Mouse (Mus musculus) liver, postnatal 0 days (tissue): ENCODE data around the gene Tlcd2.

Experiments used
- CTCF ChIP-seq: sonication (generic); IDR thresholded peaks from 2 replicates; pipeline ENCODE4 v1.5.1; 2016; ENCODE audit warnings: antibody characterized with exemption, low read depth
- EP300 ChIP-seq: IDR thresholded peaks from 2 replicates; pipeline ENCODE4 v1.6.1; 2016; ENCODE audit warnings: antibody characterized with exemption, low read depth, mild to moderate bottlenecking

DNA sequence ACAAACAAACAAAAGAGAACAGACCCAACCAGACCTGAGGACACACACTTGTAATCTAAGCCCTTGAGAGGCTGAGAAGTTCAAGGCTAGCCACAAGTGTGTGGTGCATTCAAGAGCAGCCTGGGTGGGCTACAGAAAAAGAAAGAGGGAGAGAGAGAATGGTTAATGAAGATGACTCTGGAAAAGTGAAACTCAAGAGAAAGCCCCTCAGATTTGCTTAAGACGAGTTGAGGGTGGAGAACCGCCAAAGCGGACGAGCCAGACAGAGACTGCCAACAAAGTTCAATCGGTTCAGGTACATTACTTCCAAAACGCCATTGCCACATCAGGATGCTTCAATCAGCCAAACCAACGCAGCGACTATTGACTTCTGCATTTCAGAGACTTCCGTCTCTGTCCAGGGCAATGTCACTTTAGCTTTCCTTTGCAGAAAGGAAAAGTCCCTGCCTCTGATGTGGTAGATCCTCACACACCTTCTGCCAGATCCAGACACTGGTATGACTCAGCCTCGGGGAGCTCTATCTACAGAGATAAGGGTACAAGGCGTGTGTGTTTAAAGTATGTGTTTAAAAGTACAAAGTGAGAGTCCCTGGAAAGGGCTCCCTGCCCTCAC lies 11.1 kb downstream of the Tlcd2 start:
- no peak for TF ChIP-seq EP300
- no peak for TF ChIP-seq CTCF
